Mouse (Mus musculus): Measurements from ENCODE around the gene Zdhhc23.

The Zdhhc23 gene

DNA sequence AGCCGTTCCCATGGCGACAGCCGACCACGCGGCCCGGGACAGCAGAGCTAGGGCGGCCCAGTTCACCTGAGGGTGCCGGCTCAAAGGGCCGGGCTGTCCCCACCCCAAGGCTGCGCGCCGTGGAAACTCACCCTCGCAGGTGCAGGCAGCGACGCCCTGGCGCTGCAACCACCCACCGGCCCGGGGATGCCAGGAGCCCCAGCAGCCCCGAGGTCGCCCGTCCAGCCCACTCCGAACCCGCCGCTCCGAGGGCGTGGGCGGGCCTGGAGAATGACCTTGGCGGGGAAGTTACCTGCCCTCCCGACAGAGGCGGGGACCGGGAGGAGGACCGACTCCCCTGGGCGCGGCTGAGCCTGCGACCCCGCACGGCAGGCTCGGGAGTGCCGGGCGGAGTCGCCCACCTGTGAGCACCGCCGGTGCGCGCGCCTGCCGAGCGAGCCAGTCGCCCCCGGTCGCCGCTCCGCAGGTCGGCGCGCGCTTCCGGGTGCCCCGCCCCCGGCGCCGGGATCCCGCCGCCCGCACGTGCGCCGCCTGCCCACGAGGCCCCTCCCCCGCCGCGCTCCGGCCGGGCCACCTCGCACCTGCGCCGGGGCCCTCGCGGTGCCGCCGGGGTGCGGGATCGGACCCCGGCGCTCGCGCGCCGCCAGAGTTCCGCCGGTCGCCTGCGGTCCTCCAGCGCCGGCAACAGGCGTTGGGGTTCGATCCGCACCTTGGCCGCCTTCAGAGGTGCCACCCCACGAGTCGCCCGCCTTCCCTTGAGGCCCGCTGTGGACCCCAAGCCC, at the start of gene Zdhhc23:
Gene Zdhhc23, minus strand, starts transcription at position 464 of the 782 bp plus-strand sequence.
- DNase-seq (ENCODE audit: low read depth) = peak; percentile 72

DNA sequence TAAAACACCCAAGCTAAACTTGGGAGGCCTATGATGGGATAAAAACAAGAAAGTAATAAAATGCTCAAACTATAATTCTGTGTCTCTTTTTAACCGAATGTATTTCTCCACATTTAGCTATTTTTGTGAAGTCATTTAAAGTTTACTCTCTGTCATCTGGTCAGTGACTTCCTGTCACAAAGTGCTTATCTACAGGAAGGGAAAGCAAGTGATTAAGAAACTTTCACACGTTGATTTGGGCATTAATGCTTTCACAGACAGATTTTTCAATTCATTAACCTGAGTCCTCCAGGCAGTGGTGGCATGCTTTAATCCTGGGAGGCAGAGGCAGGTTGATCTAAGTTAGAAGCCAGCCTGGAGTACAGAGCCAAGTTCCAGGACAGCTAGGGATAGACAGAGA, 49.7 kb upstream of the Zdhhc23 start:
- DNase-seq (ENCODE audit: low read depth) = no peak

DNA sequence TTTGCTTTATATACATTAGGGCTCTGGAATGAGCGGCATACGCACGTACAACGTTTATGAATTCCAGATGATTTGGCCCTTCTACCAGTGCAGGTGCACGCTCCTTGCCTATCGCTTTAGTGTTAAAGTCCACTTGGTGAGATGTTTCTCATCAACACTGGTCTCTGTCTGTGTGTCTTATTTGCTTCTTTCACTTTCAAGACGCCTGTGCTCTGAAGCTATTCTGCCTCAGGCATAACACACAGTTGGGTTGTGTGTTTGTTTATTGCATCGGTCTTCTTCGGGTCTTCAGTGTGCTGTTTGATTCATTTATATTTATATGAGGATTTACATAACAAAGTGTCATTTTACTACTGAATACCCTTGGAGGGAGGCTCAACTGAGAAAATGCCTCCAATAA, 47.2 kb upstream of the Zdhhc23 start:
- DNase-seq (ENCODE audit: low read depth) = no peak

DNA sequence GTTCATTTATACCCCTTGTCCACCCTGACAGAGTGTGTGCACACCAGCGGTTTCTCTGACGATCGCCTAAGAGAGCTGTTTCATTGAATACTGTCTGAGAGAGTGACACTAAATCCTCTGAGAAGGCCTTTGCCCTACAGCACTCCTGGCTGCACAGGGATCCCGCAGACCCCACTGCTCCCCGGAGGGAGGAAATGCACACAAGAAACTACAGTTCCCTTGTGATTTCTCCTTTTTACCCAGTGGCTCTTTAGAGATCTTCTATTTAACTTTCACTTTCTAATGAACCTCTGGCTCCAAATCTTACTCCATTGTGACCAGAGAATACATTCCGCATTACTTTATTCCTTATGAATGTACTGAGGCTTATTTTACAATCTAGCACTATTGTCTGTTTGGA, 46.6 kb upstream of the Zdhhc23 start:
- DNase-seq (ENCODE audit: low read depth) = no peak

DNA sequence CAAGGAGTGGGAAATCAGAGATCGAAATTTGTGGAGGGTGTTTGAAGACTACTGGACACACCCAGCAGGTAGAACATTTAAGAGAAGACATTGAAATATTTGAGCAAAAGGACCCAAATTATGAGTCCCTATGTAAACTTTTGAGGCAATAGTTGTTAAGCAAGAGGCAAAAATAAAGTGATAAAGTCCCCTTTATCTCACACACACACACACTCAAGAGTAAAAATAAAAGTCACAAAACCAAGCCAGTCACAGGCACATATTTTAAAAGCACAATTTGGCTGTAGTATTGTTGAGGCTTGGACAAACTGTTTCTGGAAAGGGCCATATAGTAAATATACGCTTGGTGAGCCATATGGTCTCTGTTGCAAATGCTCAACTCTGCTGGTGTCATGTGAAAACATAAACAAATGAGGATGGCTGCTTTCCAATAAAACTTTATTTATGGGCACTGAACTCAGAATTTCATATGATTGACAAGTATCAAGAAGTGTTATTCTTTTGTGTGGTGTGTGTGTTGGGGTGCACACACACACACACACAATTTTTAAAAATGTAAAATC, 39.5 kb upstream of the Zdhhc23 start:
- DNase-seq (ENCODE audit: low read depth) = no peak

DNA sequence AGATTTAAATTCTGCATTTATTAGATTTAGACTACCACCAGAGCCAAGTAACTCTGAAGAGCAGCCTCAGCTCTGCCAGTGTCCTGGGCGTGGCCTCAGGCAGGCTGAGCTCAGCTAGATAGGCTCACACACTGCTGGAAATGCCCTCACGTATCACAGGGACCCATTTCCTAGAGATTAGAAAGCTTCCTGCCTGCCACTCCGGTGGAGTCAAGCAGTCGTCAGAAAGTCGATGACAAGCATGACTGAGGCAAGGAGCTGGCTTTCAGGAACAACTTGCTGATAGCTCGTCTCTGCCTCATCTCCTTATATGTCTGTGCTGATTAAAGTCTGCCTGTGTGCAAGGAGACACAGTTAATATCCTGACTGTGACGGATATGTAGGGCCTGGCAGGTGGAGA, 38.8 kb upstream of the Zdhhc23 start:
- no peak for DNase-seq (ENCODE audit: low read depth)

DNA sequence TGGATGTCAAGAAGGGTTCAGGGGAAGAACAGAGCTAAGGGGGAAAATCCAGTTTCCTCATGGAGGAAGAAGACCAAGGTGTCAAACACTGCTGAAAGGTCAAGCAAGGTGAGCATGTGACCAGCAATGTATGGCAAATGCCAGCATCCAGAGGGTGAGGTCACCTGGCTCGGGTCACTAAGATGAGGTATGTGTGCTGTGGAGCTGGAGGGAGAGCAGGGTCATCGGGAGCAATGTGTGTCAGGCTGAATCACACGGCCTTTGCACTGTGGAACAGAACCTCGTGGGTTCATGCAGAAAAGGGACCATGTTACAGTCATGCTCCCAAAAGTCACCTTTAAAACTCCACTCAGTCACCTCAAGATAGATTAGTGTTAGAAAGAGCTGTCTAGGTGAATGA, 38.1 kb upstream of the Zdhhc23 start:
- DNase-seq (ENCODE audit: low read depth) = no peak

DNA sequence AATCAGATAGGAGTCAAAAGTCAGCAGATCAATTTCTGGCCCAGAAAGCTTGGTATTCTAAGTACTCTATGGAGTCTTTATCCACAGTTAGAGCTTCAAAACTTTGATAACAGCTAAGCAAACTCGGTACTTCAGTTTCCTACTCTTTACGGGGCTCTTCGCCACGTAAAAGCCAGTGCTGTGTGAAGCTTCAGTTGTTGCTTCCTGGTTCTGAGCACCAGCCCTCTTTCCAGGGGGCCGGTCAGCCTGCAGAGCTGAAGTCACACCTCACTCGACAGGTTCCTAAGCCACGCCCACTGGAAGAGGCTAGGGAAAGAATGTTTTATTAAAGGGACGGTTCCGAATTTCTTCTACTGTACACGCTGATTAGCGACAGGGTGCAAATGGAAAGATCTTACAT, 36.6 kb upstream of the Zdhhc23 start:
- DNase-seq (ENCODE audit: low read depth) = peak; percentile 79

DNA sequence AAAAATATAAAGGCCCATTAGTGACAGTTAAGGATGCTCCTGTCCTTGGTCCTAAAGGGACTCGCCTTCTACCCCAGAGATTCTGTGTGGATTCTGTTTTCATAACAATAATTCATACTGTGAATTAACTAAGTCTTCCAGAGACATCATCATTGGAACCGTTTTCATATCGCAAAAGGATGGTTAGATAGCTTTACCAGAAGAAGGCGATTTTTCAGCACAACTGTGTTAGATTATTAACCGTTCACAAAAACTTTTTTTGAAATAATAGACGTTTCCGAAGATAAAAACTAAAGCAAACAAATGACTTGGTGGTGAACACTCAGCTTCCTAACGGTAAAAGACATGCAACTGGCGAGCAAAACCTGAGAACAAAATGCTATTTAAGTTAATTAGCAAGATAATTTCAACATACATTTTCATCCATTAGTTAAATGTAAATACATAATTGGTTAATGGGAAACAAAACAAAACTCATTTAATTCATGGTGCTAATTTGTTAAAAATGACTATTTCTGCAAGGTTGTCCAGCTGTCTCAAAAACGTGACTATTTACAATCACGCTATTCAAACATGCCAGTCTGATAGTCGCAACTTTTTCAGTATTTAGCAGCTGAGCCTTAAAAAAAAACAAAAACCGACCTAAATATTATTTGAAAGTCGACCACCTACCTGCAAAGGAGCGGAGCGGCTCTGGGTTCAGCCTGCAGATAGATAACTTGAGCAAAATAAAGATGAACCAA, 36.0 kb upstream of the Zdhhc23 start:
- DNase-seq (ENCODE audit: low read depth) = peak; percentile 6

DNA sequence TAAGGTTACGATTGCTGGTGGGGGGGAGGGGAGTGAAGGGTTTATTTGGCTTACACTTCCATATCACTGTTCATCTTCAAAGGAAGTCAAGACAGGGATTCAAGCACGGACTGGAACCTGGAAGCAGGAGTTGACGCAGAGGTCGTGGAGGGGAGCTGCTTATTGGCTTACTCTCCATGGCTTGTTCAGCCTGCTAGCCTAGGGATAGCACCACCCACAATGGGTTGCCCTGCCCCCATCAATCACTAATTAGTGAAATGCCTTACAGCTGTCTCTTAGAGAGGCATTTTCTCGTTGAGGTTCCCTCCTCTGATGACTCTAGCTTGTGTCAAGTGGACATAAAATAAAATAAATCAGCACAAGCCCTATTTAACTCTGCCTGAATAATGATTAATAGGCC, 31.4 kb upstream of the Zdhhc23 start:
- no peak for DNase-seq (ENCODE audit: low read depth)

DNA sequence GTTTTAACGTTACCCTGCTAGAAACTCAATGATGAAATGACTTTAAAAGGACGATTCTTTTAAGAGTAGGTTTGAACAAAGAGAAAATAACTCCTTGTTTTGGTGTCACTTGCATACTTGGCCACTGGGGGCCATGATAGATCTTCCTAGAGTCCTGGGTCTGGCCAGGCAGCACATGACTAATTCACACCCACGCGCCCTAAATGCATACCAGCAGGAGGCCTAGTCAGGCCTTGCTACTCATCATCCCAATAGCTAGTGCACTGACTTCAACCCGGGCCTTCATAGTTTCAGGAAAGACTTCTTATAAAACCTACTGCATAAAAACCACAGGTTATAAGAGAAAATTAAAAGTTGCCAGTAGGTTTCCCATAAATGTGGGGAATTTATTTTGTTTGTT, 22.5 kb upstream of the Zdhhc23 start:
- peak; percentile 15 for DNase-seq (ENCODE audit: low read depth)

DNA sequence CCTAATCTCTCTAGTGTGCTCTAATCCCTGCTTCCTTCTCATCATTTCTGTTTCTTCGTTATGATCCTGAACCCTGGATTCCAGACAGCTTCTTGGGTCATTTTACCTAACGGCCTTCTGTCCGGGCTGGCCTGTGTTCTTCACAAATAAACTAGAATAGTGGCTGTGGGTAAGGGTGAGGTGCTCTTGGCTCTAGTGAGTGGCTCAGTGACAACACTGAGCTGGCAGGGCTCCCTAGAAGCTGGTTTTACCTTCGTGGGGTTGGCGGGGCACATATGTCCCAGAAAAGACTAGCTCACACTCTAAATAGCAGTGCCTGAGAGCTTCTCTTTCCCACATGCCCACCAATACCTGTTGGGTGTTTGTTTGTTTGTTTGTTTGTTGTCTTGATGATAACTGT, 19.9 kb upstream of the Zdhhc23 start:
- no peak for DNase-seq (ENCODE audit: low read depth)

DNA sequence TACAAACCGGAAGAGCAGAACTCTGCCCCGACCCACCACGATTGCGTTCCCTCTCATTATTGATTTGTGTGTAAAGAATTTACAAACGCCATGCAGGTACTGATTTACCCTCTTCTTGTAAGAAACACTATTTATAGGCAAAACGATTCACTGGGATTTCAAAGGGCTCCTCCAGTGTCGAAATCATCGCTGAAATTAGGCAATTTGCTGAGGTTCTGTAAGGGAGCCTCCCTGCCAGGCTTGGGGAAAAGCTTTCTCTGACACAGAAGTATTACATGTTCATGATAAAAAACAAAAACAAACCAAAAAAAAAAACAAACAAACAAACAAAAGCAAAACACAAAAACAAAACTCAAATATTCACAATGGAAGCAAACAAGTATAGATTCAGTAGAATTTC, 19.5 kb upstream of the Zdhhc23 start:
- DNase-seq (ENCODE audit: low read depth) = no peak

DNA sequence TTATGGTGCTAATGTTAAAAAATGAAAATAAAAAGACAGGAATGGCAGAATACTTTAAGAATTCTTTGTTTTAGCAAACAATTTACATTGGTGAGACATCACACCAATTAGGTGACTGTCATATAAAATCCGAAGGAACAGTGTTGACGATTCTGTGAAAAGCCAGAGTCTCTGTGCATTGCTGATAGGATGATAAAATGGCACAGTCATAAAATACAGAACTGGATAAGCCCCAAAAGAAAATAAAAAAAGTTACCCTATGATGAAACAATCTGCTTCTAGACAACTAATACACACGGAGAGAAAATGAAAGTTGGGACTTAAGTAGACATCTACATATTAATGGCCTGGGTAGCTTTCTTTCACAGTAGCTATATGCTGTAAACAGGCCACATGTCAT, 15.0 kb upstream of the Zdhhc23 start:
- no peak for DNase-seq (ENCODE audit: low read depth)

DNA sequence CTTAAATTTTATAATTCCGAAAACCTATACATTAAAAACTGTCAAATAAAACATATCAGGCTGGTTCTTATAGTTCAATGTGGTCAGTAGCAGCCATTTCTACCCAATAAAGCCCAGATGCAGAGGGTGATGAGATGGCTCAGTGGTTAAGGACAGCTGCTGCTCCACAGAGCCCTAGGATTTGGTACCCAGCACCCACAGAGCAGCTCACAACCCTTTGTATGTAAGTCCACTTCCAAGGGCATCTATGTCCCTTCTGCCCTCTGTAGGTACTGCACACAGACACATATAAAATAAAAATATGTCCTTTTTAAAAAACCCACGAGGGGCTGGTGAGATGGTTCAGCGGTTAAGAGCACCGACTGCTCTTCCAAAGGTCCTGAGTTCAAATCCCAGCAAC, 6.7 kb upstream of the Zdhhc23 start:
- no peak for DNase-seq (ENCODE audit: low read depth)

DNA sequence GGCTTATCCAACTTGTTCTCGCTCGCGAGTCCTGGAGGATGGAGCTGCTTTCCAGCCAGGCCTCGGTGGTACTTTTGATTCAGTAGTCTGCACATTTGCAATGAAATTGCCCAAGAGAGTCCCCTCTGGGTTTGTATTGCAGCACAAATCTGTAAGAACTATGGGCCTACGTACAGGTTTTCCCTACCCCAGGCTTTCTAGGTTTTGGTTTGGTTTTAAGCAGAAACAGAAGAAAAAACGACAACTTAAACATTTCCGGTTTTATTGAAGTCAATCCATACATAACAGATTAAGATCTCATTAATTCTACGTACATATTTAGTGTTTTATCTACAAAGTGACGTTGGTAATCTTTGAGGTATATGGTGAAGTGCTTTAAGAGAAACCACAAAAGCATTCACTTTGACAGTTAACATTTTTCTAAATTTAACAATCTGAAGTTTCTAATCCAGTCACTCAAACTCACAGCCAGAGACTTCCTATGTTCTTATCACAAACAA, 569 bp upstream of the Zdhhc23 start:
- peak; percentile 68 for DNase-seq (ENCODE audit: low read depth)

DNA sequence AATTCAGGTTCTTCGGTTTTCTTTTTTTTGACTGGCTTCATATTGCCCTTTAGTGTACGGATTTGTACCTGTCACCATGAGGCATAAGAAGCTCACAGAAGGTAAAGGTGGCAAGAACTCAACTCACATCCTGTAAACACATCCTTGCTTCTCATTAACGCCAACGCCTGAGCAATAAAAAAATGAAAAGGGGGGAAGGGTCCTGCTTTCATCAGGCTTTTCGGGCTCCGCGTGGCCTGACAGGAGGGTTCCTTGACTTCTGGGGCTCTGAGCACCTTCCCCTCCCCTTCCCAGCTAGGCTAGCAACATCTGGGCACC, 622 bp downstream of the Zdhhc23 start:
- peak; percentile 50 for DNase-seq (ENCODE audit: low read depth)

DNA sequence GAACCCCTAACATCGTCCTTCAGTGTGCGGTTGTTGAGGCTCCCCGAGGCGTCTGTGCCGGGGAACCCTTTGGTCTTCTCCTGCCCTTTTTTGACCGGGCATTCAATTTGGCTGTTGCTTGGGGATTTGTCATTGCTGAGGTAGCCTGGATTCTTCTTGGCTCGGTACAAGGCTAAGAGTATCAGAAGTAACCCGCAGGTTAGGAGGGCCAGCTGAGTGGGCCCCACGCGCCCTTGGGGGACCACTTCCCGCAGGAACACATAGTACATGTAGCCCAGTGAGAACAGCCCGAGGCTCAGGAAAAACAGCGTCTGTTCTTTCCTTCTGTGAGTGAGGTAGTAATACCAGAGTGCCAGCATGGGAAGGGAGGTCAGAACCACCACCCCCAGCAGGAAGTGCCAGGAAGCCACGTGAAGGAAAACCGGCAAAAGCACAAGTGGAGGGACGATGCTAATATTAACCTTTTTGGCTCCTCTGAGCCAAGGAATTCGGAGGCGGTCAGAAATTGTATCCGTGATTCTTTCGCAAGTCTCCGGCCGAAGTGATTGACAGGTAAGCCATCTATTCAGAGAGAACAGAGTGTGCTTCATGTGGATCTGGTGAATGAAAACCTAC, 5.9 kb downstream of the Zdhhc23 start:
- no peak for DNase-seq (ENCODE audit: low read depth)

DNA sequence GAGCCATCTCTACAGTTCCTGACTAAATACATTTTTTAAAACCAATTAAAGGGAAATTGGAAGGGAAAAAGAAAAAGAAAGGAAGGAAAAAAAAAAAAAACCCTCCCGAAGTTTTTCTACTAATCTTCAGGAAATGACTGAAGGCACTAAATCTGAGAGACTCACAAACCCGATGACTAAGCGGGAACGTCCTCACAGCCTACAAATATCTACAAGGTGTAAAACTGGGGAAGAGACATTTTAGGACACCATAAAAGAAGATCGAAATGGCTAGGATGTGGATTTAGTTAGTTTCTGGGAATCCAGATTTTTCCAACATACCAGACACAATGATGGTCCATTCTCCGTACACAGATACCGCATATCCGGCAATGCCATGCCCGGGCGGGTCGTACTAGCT, 6.4 kb downstream of the Zdhhc23 start:
- DNase-seq (ENCODE audit: low read depth) = no peak

DNA sequence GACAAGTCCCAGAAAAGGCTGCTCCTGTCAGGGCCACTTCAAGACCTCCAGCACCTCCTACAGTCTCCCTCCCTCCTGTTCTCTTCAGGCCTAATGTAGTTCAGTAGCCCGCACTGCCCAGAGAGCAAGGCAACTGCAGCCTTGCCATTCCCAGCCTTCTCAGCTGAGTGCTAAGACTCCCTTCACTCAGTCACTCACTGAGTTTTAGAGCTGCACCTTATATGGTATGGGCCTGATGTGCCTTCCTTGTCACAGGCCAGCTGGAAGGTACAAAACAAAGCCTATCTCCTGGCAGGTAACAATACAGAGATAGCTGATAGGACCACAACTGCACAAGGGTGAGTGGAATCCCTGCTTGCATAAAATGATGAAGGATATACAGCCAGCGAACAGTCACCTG, 7.2 kb downstream of the Zdhhc23 start:
- DNase-seq (ENCODE audit: low read depth) = no peak

DNA sequence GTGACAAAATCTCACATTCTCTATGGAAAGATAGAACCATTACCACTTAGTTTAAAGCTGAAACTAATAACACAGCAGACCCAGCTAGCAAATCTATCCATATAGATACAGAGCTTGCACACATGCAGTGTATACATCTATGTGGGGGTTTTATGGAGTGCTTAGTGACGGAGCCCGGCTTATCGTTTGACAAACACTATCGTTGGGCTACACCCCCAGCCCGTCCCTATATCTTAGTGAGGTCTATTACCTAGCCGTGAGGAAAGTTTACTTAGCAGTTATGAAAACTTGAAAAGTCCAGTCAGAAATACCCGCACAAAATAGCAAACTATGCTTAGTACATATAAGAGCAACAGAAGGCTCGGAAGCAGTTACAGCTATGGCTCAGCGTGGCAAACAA, 7.8 kb downstream of the Zdhhc23 start:
- no peak for DNase-seq (ENCODE audit: low read depth)

DNA sequence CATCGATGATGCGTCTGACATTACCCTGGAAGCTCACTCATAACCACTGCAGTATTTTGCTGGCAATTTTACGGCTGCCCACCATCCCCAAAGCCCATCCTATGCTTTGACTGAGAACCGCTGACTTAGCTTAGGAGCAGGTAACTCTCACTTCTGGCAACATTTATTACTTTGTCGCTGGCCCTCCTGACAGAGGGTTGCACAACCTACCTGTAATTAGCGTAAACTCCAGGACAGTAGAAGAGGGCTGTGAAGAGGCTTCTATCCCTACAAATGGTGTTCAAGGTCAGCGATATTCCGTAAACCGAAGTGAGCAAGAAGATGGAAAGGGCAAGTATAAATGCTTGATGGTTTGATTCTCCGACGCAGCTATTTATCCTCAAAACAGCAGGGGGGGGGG, 8.4 kb downstream of the Zdhhc23 start:
- DNase-seq (ENCODE audit: low read depth) = no peak

DNA sequence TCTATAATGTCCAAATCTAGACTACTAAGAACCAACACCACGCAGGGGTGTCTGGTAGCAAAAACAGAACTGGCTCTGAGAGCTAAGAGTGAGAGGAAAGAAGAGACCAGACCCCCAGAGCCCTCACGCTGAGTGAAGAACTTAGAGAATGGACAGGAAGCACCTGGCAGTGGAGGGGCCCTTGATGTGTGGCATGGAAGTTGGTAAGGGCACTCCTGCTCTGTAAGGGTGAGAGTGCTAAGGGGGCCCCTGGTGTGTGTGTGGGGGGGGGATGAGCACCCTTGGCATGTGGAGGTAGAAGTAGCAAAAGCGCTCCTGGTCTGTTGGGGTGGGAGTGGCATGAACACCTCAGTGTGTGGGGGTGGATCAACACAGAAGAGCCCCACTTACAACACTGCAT, 9.2 kb downstream of the Zdhhc23 start:
- DNase-seq (ENCODE audit: low read depth) = no peak

Measured in induced T-regulatory cell, adult 2 months (primary cell).